Mouse (Mus musculus) c-Kit-negative CD71-positive TER-119-positive erythroid progenitor cells, embryonic 14.5 days (primary cell): ENCODE data around the gene Sass6.
"Not testable (repeated sequence)": the region's sequence is repeated elsewhere in the genome, so short reads cannot be mapped to it uniquely, and the experiment has no call there.

ENCODE experiments used
- DNase-seq: peaks from one replicate; pipeline ENCODE4 v3.0.0-alpha.2; 2013; ENCODE audit warnings: low read depth, low spot score

Gene Sass6

GRCm38 (mm10) chr3:116632971-116633370, 38.2 kb downstream of the Sass6 start:
- DNase-seq: no peak

DNA sequence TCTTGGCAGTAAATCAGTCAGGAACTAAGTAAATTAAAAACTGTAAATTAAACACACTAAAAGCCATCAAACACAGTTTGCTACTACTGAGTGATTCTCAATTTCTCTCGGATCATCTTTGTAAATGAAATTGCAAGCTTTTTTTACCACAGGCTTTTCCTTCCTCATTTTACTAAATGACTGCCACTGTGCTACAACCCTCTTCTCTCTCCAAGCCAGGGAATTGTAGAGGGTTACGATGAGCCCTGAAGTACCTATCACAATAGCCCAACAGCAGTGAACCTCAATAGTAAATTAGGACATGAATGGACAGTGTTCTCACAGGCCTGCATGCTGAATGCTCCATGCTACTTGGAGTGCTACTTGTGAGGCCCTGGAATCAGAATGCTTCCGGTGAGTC, 39.3 kb downstream of the Sass6 start:
- no peak for DNase-seq

DNA sequence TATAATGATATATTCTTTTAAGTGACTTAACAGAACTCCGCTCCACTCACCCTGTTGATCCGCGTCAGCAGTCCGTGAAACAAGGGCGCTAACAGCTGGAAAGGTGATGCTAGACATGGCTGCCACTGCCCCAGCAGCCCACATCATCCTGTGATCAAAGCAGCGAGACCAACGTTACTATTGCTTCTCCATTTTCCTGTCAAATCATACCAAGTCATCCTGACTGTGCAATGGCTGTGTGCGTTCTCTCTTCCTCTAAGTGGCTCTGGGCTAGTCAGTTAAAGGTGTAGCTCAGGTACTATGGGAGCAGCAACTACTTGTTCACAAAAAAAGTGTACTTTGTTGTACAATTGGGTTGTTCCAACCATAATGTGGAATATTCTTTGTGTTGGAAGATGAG, 40.1 kb downstream of the Sass6 start:
- no peak for DNase-seq

- no peak for DNase-seq
Observed at GRCm38 (mm10) chr3:116635799-116636198, 41.0 kb downstream of the Sass6 start.

DNA sequence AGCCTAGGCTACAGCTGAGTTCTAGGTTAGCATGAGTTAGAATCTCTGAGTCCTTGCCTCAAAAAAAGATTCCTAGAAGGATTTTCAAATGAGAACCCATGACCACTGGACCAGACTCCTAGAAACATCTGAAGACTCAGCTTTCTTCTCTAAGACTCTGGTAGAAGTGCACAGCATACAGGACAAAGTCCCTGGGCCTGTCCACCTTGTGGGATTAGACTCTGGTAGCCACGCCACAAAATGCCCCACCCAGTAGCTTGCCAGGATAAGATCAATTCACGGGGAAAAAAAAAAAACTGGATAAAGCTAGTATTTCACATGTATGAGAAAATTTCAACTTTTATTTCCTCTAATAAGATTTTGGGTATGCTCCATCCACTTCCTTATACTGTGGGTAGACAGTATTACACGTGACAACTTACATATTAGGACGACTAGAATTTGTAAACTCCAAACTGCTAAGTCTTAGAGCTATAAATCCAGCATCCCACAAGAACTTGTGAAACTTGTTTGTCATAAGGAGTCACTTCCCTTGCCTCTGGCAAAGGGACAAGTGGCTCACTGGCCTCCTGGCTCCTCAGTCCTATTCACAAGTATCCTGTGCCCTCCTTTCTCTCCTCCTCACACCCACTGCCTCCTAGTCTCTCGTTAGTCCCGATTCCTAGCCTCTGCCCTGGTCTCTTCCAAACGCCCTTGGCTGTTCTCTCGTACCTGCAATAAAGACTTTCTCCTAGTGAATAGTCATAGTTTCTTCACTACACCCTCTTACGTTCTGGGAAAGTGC, 43.1 kb downstream of the Sass6 start:
- no peak for DNase-seq

DNA sequence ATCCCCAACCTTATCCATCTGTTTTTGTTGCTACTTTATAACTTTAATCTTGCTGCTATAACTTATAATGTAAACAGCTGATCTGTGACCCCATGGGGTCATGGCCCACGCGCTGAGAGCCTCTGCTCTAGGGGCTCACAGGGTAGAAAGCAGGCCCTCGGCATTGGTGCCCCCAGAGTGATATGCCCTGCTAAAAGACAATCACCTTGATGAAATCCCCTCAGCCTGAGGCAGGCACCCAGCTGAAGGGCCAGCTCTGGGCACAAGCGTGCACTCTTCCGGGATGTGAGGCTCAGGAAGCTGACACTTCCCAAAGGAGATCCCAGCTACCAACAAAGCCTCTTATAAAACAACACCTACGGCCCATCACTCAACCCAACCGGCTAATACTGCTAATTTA, 43.8 kb downstream of the Sass6 start:
- no peak for DNase-seq

- DNase-seq: no peak
Observed at GRCm38 (mm10) chr3:116640024-116640423, 45.2 kb downstream of the Sass6 start.

GRCm38 (mm10) chr3:116641811-116642371, 47.1 kb downstream of the Sass6 start:
- no peak for DNase-seq

DNA sequence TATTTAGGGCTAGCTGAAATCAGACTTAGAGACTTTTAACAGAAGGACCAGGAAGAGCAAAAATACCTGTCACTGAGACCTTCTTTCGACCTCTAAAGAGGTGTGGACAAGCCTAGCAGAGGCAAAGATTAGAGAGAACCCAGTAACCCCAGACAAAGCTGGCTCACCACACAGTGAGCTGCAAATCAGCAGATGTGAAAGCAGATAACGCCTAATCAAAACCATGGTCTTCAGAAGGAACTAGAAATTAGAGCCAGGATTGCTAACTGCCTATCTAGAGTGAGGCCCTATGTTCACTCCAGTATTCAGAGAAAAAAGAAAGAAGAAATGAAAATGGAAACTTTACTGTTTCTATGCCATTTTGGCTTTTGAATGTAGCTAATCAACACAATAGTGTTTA, 47.6 kb downstream of the Sass6 start:
- DNase-seq: no peak

DNA sequence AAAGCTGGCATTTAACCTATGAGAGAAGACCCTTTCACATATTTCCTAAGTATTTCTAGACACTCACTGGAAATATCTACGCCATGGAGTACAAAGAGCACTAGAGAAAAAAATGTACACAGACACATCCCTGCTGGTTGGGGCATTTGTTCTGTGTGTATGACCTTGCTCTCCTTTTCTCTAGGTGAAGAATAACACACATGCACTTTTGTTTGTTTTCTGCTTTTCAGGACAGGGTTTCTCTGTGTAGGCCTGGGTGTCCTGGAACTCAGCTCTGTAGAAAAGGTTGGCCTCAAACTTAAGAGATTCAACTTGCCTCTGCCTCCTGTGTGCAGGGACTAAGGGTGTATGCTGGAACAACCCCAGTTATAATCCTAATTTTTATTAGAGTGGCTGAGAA, 51.6 kb downstream of the Sass6 start:
- DNase-seq: no peak

DNA sequence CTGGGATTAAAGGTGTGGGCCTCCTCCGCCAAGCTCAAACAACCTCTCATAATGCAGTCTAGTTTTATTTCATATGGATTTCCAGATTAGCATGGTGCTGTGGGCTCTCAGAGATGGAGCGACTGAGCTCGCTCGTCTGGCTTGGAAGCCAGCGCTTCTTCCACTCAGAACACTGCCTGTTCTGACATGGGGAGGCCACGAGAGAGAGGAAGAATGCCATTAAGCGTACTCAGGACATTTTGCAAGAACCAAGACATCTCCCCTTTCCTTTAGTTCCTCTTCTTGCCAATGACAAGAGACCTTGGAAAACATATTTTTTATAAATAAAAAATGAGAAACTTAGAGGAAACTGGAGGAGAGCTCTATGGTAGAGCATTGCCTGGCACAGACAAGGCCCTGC, 54.0 kb downstream of the Sass6 start:
- no peak for DNase-seq

- DNase-seq: no peak
Observed at GRCm38 (mm10) chr3:116650698-116651097, 55.9 kb downstream of the Sass6 start.

DNA sequence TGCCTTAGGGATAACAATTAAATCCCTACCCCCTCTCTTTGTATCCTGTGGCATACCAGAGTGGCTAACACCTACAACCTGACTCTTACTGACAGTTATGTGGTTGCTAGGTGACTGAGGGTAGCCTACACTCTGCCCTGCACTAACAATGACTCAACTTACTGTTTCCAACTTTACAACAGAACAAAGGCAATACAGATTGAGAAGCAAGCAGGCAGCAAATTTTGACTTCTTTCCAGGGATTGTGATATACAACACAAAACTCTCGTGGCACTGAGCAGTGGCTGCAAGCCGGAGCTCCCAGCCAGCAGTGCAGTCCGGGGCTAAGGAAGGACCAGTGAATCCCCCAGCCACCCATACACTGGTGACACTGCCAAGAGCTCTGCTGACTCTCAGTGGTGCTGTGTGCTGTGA, 57.3 kb downstream of the Sass6 start:
- DNase-seq: no peak

- no peak for DNase-seq
Observed at GRCm38 (mm10) chr3:116653278-116653945, 58.6 kb downstream of the Sass6 start.

GRCm38 (mm10) chr3:116654051-116654450, 59.3 kb downstream of the Sass6 start:
- DNase-seq: not testable (repeated sequence)

DNA sequence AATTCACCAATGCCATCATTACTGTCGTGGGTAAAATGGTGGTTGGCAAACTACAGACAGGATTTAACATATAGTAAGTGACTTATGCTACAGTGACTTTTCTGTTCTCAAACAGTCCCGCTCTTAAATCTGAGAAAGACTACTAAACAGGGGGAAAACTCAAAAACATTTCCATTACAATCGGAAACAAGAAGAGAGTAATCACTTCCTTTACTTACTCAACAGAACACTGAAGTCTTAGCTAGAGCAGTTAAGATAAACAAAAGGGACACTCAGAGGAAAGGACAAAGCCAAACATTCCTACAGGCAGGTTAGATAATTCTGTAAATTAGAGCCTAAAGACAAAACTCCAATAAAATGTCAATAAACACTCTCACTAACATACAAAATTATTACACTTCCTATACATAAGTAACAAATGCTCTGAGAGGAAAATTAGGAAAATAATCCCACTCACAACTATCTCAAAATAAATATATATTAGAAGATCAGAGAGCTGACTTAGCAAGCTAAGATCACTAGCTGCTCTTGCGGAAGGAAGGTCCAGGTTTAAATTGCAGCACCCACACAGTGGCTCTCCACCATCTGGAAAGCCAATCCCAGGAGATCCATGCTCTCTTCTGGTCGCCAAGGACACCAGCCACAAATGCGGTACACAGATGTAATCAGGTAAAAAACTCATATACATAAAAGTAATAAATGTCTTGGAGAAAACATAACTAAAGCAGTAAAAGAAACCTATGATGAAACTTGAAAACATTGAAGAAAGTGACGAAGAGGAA, 61.6 kb downstream of the Sass6 start:
- no peak for DNase-seq

GRCm38 (mm10) chr3:116658928-116659565, 64.3 kb downstream of the Sass6 start:
- no peak for DNase-seq

DNA sequence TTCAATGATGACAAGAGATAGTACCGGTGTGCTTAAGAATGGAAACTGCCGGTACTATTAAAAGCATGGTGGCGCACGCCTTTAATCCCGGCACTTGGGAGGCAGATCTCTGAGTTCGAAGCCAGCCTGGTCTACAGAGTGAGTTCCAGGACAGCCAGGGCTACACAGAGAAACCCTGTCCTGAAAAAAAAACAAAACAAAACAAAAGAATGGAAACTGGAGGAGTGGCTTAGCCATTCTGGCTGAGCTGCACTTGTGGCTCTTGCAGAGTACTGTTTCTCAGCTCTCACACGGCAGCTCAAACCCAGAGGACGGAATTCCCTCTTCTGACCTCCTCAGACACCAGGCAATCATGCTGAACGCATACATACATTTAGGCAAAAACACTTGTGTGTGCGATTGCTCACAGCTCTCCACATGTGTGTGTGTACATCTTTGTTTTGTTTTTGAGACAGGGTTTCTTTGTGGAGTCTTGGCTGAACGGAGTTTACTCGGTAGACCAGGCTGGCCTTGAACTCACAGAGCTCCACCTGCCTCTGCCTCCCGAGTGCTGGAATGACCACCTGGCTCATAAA, 65.2 kb downstream of the Sass6 start:
- DNase-seq: no peak

DNA sequence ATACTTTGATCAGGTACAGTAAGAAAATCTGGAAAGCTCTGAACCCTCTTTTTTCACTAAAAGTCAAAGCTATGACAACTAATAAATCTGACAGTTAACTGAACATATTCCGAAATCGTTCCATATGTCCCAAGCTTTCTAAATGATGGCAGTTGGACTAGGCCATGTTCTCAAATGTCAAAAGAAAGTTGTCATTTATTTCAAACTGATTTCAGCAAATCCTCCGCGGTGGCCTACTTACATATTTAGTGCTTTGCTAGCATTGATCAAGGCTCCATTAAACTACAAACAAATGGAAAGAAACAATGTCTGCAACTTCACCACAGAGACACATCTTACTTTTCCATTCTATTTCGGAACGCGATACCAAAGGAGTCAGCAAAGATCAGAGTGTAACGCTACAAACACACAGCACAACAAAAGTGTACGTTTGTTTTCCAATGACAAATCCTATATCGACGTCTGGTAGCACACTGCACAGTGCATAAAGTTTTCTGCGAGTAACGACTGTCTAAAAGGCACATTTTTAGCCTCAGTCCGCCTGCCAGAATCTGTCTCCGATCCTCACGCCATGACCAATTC, 66.6 kb downstream of the Sass6 start:
- DNase-seq: peak; percentile 11

- DNase-seq: no peak
Observed at GRCm38 (mm10) chr3:116661870-116662414, 67.2 kb downstream of the Sass6 start.

DNA sequence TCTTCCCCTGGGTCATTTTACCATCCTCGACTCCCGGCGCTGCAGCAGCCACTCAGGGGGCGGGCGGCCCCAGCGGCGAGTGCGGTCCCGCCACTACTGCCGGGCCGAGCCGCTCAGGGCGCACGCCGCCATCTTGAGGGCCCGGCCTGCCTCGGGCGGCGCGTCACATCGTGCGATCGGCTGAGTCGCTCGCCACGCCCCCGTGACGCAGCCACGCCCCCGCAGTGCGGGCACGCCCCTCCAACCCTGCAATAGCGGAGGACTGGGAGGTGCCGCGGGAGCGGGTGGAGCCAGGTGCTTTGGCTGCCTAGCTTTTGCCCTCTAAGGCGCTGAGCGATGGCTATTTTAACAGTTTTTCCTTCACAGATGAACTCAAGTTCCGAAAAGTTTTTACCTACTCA, 67.7 kb downstream of the Sass6 start, which contains the start of gene Mfsd14a:
TSS of gene Mfsd14a (minus strand) at position 215 of the 401 bp plus-strand sequence.
- DNase-seq: peak; percentile 94
